Mouse (Mus musculus): ENCODE measurements around the gene Fcamr.

The Fcamr gene

GRCm38 (mm10) chr1:130857456-130857855 lies 56.8 kb downstream of the Fcamr start:
- DNase-seq = no peak

GRCm38 (mm10) chr1:130864238-130864637 lies 63.5 kb downstream of the Fcamr start:
- peak; percentile 14 to 24 for DNase-seq
